21 mouse cellular contexts compared by ENCODE assay signal in genomic region chr9:9160736-9161135, GRCm38 (mm10).
A peak's percentile ranks its signal among the peaks of the same experiment; 100 is the strongest.
DNase-seq lines count a peak whose midpoint lies in the region; ATAC-seq lines count a peak whose summit lies in the region.
"Had no signal": no experiment of that assay in that cellular context is flagged by ENCODE, and none has a peak within 500 bp of the region (broad histone marks: within the 10 kb centered on the region; RNA-seq: fewer than 3 reads in every experiment).

No protein-coding gene starts in this region.

- no peak for ATAC-seq in hindbrain, embryonic 11.5 days (ENCODE audit: low FRiP score)
- ATAC-seq: forebrain, embryonic 13.5 days; forebrain, embryonic 15.5 days; forebrain, postnatal 0 days; Patski had no signal

- no peaks in the 10 kb centered on the region for H3K27me3 ChIP-seq in hindbrain, embryonic 11.5 days (ENCODE audit: control insufficient read depth, insufficient read depth, low read length)
- H3K27me3 ChIP-seq: embryonic facial prominence, embryonic 12.5 days; forebrain, embryonic 13.5 days; forebrain, embryonic 15.5 days; Patski had no signal

- WGBS in hindbrain, embryonic 11.5 days, result 40% methylated on average over 3 of the region's 3 CpGs

- H3K4me1 ChIP-seq in hindbrain, embryonic 11.5 days (replicated peaks; ENCODE audit: control insufficient read depth, insufficient read depth, low read length), result no peaks in the 10 kb centered on the region
- H3K4me1 ChIP-seq: forebrain, embryonic 15.5 days had no signal

- H3K4me3 ChIP-seq in hindbrain, embryonic 11.5 days (ENCODE audit: low read depth, low read length), result no peak overlapping the region
- H3K4me3 ChIP-seq: embryonic facial prominence, embryonic 10.5 days; embryonic facial prominence, embryonic 12.5 days; forebrain, embryonic 13.5 days; forebrain, embryonic 15.5 days had no signal

- H3K36me3 ChIP-seq in hindbrain, embryonic 11.5 days (ENCODE audit: control insufficient read depth, insufficient read depth, low read length), result no peaks in the 10 kb centered on the region
- H3K36me3 ChIP-seq: embryonic facial prominence, embryonic 10.5 days; embryonic facial prominence, embryonic 12.5 days; forebrain, embryonic 15.5 days; G1E had no signal

- H3K9me3 ChIP-seq in hindbrain, embryonic 11.5 days (ENCODE audit: control insufficient read depth, low read length), result no peaks in the 10 kb centered on the region
- H3K9me3 ChIP-seq: embryonic facial prominence, embryonic 10.5 days; embryonic facial prominence, embryonic 12.5 days; forebrain, embryonic 13.5 days; forebrain, embryonic 15.5 days; G1E had no signal

- DNase-seq in ES-CJ7 (ENCODE audit: low read depth, low spot score) (peak; percentile 68), R1 (ENCODE audit: low read depth, low spot score) (peak; percentile 62), ZHBTc4 (ENCODE audit: low read depth, low spot score) (peak; percentile 74)
- DNase-seq in left cerebral cortex, adult 11 months (ENCODE audit: low spot score), result no peak
- DNase-seq in thymus, postnatal 36 days, result no peak
- no peak for DNase-seq in hindbrain, embryonic 11.5 days (ENCODE audit: low spot score)
- DNase-seq: adrenal gland, adult 2 months; adrenal gland, postnatal 10 days; adrenal gland, postnatal 25 days; cerebellum, adult 11 months; cerebellum, adult 18-20 months; cerebellum, adult 8-10 months; cerebellum, postnatal 10 days; cerebellum, postnatal 25 days; forebrain, postnatal 0 days had no signal

- no peak overlapping the region for H3K4me2 ChIP-seq in hindbrain, embryonic 11.5 days (replicated peaks; ENCODE audit: low read depth, low read length)
- H3K4me2 ChIP-seq: embryonic facial prominence, embryonic 12.5 days; forebrain, embryonic 13.5 days; forebrain, embryonic 15.5 days had no signal

- no peak overlapping the region for H3K27ac ChIP-seq in hindbrain, embryonic 11.5 days (ENCODE audit: low read depth, low read length)
- H3K27ac ChIP-seq: embryonic facial prominence, embryonic 10.5 days; embryonic facial prominence, embryonic 12.5 days; forebrain, embryonic 13.5 days; forebrain, embryonic 15.5 days had no signal

- H3K9ac ChIP-seq in hindbrain, embryonic 11.5 days (ENCODE audit: low read depth, low read length), result no peak overlapping the region
- H3K9ac ChIP-seq: embryonic facial prominence, embryonic 12.5 days; forebrain, embryonic 13.5 days; forebrain, embryonic 15.5 days; forebrain, postnatal 0 days had no signal

Comparison
In these comparisons a context has a peak if more than half of its experiments do, and no peak if none do; other contexts are left out.
1. DNase-seq: peak in ES-CJ7 (single experiment), R1 (single experiment) and ZHBTc4 (single experiment); none in left cerebral cortex, adult 11 months (single experiment), thymus, postnatal 36 days (0 of 2) and hindbrain, embryonic 11.5 days (single experiment).